Mouse (Mus musculus): ENCODE results near the gene Prss56.

- no peak for TF ChIP-seq JUND (conservative IDR thresholded peaks at IDR 0.05; ENCODE audit: low read depth, low read length)
- TF ChIP-seq CTCF (conservative IDR thresholded peaks at IDR 0.05 in 1 of 2, IDR thresholded peaks at IDR 0.05 in 1 of 2; ENCODE audit: low read depth in 2 of 2, low read length in 2 of 2), result no peak
- no peak for TF ChIP-seq RAD21 (IDR thresholded peaks at IDR 0.05; ENCODE audit: low read depth, low read length)
- no peak for TF ChIP-seq ELF1 (IDR thresholded peaks at IDR 0.05; ENCODE audit: low read depth, low read length)
- TF ChIP-seq CHD2 (IDR thresholded peaks at IDR 0.05; ENCODE audit: low read length), result no peak
- no peak for TF ChIP-seq POLR2A (IDR thresholded peaks at IDR 0.05; ENCODE audit: low read depth, low read length)
- TF ChIP-seq ETS1 (conservative IDR thresholded peaks at IDR 0.05; ENCODE audit: low read depth, low read length), result no peak
- TF ChIP-seq HCFC1 (IDR thresholded peaks at IDR 0.05; ENCODE audit: low read depth, low read length), result no peak
- TF ChIP-seq ZNF384 (IDR thresholded peaks at IDR 0.05; ENCODE audit: low read depth, low read length), result no peak
- TF ChIP-seq RCOR1 (conservative IDR thresholded peaks at IDR 0.05; ENCODE audit: low read depth, low read length), result no peak
- no peak for TF ChIP-seq MAZ (IDR thresholded peaks at IDR 0.05; ENCODE audit: low read depth, low read length)
- TF ChIP-seq POLR2AphosphoS2 (IDR thresholded peaks at IDR 0.05; ENCODE audit: low read depth, low read length), result no peak
- no peak for TF ChIP-seq EP300 (IDR thresholded peaks at IDR 0.05; ENCODE audit: low read length)
Measured at GRCm38 (mm10) chr1:87175852-87176292, 7.2 kb upstream of the Prss56 start.
